Mouse (Mus musculus): ENCODE measurements around the gene Myl12a.

Gene Myl12a

GRCm38 (mm10) chr17:71010646-71011242 lies 8.1 kb upstream of the Myl12a start:
- DNase-seq (ENCODE audit: low spot score in 2 of 2) = no peak

DNA sequence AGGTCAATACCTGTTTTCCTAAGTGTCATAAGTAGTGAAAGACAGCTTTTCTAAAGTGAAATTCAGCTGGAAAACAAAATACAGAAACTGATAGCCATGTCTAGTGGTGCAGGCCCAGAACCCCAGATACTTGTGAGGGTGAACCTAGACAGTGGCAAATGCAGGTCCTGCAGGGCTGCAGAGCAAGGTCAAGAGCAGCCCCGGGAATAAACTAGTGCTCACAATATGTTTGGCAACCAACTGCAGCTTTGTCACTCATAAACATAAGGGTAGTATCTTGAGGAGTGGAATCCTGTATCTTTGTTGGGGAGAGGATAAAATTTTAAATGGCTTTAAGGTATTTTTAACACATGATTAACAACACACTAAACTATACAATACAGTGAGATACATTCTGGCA lies 7.1 kb upstream of the Myl12a start:
- no peak for DNase-seq (ENCODE audit: low spot score in 2 of 2)

DNA sequence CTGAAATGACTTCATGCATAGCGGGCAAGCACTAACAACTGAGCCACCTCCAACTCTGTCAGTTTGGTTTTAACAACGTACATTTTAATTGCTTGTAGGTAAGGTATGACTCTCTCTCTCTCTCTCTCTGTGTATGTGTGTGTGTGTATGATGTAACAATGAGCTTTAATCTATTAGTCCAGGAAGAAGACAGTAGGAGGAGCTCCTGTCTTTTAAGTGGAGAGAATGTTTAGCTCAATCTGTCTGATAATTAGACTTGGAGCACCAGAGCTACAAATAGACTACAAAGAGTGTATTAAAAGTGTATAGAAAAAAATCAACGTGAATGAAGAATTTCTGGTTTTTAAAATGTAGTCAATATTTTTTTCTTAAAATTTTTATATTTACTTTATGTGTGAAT lies 6.0 kb upstream of the Myl12a start:
- DNase-seq (ENCODE audit: low spot score in 2 of 2) = no peak

- DNase-seq (ENCODE audit: low spot score in 2 of 2) = no peak
These were observed 4.3 kb upstream of the Myl12a start for GRCm38 (mm10) chr17:71006976-71007375.

DNA sequence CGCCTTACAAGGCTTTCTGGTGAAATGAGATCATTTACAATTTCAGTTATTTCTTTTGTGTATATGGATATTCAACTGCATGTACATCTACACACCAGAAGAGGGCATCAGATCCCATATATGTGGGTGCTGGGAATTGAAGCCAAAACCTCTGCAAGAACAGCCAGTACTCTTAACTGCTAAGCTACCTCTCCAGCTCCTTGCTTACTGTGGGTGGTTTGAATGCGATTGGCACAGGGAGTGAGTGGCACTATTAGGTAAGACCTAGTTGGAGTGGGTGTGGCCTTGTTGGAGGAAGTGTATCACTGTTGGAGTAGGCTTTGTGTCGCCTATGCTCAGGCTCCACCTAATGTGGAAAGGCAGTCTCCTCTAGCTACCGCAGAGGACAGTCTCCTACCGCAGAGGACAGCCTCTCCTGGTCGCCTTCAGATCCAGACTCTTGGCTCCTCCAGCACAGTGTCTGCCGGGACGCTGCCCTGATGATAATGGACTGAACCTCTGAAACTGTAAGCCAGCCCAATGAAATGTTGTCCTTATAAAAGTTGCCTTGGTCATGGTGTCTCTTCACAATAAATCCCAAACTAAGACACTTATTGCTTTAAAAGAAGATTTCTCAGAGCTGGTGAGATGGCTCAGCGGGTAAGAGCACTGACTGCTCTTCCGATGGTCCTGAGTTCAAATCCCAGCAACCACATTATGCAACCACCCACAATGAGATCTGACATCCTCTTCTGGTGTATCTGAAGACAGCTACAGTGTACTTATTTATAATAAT lies 1.7 kb upstream of the Myl12a start:
- DNase-seq (ENCODE audit: low spot score in 2 of 2) = no peak

DNA sequence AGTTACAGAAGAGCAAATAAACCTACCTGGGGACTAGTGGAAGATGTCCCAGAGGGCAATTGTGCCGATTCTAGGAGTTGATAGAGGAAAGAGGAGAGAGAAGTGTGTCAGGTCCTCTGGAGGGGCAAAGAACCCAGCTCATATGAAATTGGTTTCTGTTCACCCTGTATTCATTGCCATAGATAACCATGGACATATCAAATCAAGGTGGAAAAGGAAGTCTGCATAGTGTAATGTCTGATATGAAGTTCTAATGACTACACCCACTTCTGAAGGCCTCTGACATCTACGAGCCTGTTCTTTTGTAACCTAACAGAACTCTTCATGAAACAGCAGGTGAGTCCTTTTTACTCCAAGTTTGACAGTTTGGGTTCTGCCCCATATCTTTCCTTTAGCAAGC lies 1.0 kb upstream of the Myl12a start:
- no peak for DNase-seq (ENCODE audit: low spot score in 2 of 2)

DNA sequence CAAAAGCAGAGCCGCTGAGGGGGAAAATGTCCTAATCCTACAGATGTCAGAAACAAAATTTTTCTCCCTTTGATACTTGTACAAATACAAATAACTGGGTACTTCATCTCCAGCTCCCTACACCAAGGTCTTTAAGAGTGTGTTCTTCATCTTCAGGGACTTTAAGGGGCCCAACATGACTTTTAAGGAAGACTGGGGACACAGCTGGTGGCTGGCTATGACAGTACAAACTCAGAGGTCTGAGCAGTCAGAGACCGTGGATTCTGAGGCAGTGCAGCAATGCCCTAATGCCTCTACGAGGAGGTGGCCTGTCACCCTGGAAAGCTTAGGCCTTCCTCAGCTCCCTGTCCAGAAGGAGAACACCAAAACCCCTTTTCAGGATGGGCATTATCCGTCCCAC lies 434 bp upstream of the Myl12a start:
- no peak for DNase-seq (ENCODE audit: low spot score in 2 of 2)

GRCm38 (mm10) chr17:71002081-71002743 lies 466 bp downstream of the Myl12a start, which contains the start of gene Myom1:
Myom1 (plus strand) TSS chr17:71002633.
- peak; percentile 97 to 99 for DNase-seq (ENCODE audit: low spot score in 2 of 2)

DNA sequence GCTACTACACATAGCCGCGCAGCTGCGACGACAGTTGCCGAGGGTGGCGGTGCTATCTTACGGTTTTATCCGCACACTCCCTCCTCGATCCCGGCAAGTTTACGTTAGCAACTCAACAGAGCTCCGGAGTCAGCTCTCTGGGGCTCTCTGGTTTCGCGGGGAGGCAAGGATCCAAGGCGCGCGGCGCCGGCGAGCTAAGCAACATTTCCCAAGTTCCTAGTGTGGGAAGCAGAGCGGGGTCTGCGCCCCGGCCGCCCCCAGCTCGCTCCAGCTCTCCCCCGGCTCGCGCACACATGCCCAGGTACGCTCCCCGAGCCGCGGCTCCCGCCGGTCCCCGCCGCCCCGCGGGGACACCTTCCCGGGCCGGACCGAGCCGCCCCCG lies 988 bp downstream of the Myl12a start:
- peak in 1 of 2 experiments; percentile 51 for DNase-seq (ENCODE audit: low spot score in 2 of 2)

DNA sequence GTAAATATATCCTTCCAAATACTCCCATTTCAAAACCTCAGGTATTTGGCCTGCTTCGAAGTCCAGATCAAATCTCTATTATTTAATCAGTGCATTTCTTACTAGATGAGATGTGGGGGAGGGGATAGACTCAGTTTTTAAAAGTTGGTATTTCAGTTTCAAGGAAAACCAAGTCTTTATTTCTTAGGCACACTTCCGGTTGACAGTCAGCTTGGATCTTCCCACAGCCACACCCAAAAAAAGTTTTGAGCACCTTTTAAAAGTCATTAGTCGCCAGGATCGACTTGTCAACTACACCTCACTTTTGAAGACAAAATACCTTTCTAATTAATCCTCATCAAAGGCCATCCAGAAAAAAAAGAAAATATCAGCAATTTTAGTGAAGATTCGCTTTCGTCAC lies 1.6 kb downstream of the Myl12a start:
- no peak for DNase-seq (ENCODE audit: low spot score in 2 of 2)

DNA sequence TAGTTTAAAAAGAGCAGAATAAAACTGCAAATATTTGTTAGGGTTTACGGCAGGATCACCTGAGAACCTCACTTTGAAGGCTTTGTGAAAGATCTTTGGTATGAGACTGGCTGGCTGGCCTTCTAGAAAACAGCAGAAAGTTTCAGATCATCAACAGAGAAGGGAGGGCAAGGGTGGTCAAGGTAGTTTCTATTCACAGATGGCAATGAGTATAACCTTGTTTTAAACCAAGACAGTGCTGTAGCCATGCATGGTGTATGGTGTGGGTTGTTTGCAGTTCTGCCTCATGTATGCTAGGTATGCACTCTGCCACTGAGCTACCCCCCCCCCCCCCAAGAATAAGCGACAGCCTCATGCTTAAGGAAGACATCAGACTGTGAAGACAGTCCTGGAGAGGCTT lies 2.4 kb downstream of the Myl12a start:
- DNase-seq (ENCODE audit: low spot score in 2 of 2) = no peak

DNA sequence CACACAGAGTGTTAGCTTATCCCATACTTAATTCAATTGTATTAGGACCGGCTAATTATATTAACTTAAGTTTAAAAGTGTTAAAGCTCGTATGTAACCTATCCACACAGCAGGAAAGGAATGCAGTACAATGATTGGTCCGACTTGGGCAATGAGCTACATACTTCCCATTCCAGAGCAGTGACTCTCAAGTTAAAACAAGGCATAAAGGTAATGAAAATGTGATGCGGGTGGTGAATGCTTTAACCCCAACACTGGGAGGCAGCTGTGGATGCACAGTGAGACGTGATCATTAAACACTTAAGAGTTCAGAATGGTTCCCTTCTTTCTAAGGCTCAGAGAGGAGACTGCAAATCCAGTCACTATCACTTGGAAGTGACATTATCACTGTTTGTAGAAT lies 3.5 kb downstream of the Myl12a start:
- no peak for DNase-seq (ENCODE audit: low spot score in 2 of 2)

DNA sequence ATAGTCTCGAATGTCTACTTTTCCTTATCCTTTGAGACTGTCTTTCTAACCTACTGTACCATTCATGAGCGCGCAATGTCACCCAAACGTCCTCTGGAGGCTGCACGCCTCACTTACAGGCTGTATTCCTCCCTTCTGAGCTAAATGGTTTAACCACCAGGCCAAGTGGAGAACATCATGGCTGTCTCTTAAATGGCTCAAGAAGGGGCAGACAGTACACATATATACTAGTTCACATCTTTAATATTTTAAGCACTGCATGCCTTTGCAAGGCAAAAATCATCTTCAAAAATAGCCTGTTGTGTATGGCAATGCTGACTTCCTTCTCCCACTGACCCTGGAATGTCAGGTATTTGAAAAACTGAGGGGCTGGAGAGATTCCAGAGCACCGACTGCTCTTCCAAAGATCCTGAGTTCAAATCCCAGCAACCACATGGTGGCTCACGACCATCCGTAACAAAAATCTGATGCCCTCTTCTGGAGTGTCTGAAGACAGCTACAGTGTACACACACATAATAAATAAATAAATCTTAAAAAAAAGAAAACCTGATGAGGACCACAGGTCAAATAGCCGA lies 4.2 kb downstream of the Myl12a start:
- no peak for DNase-seq (ENCODE audit: low spot score in 2 of 2)

GRCm38 (mm10) chr17:70997836-70998235 lies 4.8 kb downstream of the Myl12a start:
- no peak for DNase-seq (ENCODE audit: low spot score in 2 of 2)

- DNase-seq (ENCODE audit: low spot score in 2 of 2) = no peak
These were observed 7.1 kb downstream of the Myl12a start for GRCm38 (mm10) chr17:70995551-70995950.

DNA sequence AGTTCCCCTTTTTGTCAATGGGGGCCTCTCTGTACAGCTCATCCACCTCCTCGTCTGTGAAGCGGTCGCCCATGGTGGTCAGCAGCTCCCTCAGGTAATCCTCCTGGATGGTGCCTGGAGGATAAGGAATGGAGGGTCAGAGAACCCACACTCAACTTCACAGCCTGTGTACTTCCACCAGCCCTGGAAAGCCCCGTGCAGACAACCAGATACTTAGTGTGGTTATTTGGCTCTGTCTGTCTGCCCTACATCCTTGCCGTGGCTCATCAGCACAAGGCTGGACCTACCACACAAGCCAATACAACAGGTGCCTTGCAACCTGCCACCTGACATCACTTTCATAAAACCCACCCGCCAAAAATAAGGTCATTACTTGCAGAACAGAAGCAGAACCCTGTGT lies 8.0 kb downstream of the Myl12a start:
- no peak for DNase-seq (ENCODE audit: low spot score in 2 of 2)

GRCm38 (mm10) chr17:70993385-70993807 lies 9.3 kb downstream of the Myl12a start:
- no peak for DNase-seq (ENCODE audit: low spot score in 2 of 2)

- DNase-seq (ENCODE audit: low spot score in 2 of 2) = no peak
These were observed 10.0 kb downstream of the Myl12a start for GRCm38 (mm10) chr17:70992662-70993061.

DNA sequence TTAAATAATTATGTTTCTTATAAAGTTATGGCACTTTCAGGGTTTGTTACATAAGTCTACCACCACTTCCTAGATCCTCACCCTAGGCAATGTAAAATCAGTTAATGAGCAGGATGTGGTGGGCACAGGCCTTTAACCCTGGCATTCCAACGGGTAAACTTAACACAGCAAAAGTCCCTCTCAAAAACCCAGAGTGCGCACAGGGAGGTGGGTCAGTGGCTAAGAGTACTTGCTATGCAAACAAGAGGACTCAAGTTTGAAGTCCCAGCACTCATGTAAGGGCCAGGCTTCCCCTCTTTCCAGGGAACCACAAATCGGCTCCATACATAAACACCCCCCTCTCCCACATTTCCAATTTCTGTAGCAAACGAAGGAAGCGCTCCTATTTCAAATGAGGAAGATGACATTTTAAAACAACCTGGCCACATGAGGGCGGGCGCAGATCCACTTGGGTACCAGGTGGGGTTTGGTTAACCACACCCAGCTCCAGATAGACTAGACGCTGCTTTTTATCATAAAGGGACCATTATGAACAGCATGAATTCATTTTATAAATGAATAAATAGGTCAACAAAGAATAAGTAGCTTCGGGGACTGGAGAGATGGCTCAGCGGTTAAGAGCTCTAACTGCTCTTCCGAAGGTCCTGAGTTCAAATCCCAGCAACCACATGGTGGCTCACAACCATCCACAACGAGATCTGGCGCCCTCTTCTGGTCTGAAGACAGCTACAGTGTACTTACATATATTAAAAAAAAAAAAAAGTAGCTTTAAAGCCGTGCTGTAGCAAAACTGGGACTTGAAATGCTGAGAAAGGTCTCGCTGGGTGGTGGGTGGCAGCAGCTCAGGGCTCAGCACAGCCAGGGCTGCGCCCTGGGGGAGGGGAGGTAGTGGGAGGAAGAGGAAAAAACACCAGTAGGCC lies 10.7 kb downstream of the Myl12a start:
- DNase-seq (ENCODE audit: low spot score in 2 of 2) = no peak

- DNase-seq (ENCODE audit: low spot score in 2 of 2) = peak; percentile 73 to 83
These were observed 12.0 kb downstream of the Myl12a start for GRCm38 (mm10) chr17:70990403-70991303.
